Mouse (Mus musculus): ENCODE measurements around the gene Tdo2. TPM values are rescaled to one million over a fixed set of nuclear protein-coding genes. Genes with fewer than 3 reads are reported as not detected.
A peak's percentile ranks its signal among the peaks of the same experiment; 100 is the strongest.

Gene Tdo2
- total RNA-seq, 2 experiments from 2014 or later, result 1.0 to 1.2 TPM

- DNase-seq (ENCODE audit: low spot score in 2 of 2), result no peak
These were observed 31.1 kb downstream of the Tdo2 start for GRCm38 (mm10) chr3:81944851-81945393.

DNA sequence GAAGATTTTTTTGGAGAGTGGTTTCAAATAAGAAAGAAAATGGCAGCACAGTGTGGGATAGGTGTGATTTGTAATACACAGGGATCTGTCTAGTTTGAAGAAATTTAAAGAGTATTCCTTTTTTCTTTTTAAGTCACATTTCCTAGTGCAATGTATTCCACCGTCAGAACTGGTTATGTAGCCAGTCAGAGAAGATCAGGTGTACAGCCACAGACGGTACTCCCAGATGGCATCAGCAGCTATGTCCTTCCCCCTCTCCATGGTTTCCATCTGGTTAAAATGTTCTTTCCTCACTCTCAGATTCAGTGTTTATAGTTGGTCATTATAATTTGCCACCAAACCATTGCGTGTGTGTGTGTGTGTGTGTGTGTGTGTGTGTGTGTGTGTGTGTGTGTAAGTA lies 32.9 kb downstream of the Tdo2 start:
- no peak for DNase-seq (ENCODE audit: low spot score in 2 of 2)

DNA sequence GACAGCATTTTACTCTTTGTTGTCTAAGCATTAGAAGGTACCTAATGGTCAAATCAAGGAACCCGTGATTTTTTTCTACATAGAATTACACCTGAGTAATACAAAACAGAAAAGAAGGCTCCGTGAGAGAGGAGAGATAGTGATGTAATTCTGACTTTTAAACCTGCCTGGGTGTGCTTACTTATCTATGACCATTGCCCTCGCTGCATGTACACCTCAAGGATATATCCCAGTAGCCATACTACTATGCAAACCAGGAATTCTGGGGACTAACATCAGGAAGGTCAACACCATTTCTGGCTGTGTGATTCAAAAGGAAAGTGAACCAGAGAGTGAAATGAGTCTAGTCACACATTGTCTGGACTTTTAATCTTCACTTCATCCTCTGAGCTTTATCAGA lies 33.7 kb downstream of the Tdo2 start:
- DNase-seq (ENCODE audit: low spot score in 2 of 2), result no peak

- no peak for DNase-seq (ENCODE audit: low spot score in 2 of 2)
These were observed 37.1 kb downstream of the Tdo2 start for GRCm38 (mm10) chr3:81938924-81939323.

GRCm38 (mm10) chr3:81933348-81933747 lies 42.7 kb downstream of the Tdo2 start:
- DNase-seq (ENCODE audit: low spot score in 2 of 2), result no peak

DNA sequence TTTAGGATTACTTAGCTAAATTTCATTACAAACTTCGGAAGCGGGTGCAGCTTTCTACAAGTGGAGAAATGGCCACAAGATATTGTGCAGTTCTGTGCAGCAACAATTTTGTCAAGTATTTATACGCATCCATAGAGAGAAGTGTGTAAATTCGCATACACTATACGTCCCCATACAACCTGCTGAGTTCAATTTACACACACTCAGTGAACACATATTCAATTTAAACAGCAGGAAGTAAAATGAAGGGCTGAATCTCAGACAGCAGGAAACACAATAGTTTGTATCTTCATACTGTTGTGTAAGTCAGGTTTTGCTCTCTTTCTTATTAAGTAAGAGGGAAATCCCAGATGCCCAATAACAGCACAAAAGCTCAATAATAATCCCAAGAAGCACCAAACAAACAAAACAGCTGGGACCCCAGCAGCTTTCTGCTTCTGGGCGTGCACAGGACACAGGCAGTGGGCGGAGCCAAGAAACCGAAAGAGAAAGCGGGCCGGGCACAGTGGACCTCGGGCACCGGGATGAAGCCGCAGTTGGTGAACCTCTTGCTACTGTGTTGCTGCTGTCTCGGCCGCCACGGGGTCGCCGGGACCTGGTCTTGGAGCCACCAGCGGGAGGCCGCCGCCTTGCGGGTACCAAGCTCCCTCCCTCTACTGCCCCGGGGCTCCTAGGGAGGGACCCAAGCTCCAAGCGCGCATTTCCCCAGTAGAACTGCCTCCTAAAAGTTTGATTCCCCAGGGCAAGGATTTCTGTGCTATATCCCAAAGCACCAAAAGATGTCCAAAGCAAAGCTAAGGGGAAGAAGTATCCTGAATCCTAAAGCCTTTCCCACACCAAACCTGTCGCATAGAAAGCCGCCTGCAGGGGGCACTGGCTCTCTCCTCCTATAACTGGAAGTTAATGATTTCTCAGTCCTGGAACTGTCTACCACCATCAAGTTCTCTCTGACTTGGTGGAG lies 43.6 kb downstream of the Tdo2 start, which contains the start of gene Ctso:
Ctso (plus strand) TSS at position 461 of the 961 bp plus-strand sequence.
- DNase-seq (ENCODE audit: low spot score in 2 of 2), result peak; percentile 85 to 87

- DNase-seq (ENCODE audit: low spot score in 2 of 2), result no peak
These were observed 44.3 kb downstream of the Tdo2 start for GRCm38 (mm10) chr3:81931695-81932094.

GRCm38 (mm10) chr3:81929073-81929472 lies 46.9 kb downstream of the Tdo2 start:
- no peak for DNase-seq (ENCODE audit: low spot score in 2 of 2)

- DNase-seq (ENCODE audit: low spot score in 2 of 2), result no peak
These were observed 49.2 kb downstream of the Tdo2 start for GRCm38 (mm10) chr3:81926764-81927325.

DNA sequence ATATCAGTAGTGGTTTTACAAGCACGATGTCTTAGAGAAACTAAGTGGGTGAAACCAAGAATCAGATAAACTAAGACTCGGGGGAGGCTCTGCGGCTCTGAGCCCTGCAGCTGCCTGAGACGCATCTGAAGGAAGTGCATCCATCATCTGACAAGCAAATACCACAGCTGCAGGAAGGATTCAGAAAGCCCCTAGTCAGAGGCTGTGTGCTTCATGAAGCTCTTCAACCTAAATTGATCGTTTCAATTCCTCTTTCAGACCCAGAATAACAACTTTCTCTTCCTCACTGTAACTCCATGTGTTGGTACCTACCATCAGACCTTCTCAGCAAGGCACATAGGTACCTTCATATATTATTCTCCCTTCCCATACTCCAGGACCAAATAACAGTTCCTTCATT lies 50.1 kb downstream of the Tdo2 start:
- no peak for DNase-seq (ENCODE audit: low spot score in 2 of 2)

GRCm38 (mm10) chr3:81924931-81925330 lies 51.1 kb downstream of the Tdo2 start:
- peak; percentile 55 to 65 for DNase-seq (ENCODE audit: low spot score in 2 of 2)

- no peak for DNase-seq (ENCODE audit: low spot score in 2 of 2)
These were observed 53.1 kb downstream of the Tdo2 start for GRCm38 (mm10) chr3:81922910-81923309.

DNA sequence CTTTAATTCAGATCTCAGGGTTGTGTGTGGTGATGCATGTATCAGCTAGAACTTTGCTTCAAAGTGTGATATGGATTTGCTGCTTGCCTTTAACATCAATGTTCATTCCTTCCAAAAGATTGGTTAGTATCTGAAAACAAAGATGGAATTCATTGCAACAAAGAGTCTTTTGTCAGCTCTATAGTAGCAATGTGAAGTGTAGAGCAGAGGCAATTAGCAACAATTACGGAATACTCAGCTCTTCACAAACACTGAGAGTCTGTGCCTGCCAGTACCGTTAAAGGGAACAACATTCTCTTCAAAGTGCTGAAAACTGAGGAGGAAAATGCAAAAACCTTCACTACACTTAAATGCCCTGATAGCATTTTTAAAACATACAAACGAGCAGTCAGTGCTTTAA lies 56.3 kb downstream of the Tdo2 start:
- no peak for DNase-seq (ENCODE audit: low spot score in 2 of 2)

DNA sequence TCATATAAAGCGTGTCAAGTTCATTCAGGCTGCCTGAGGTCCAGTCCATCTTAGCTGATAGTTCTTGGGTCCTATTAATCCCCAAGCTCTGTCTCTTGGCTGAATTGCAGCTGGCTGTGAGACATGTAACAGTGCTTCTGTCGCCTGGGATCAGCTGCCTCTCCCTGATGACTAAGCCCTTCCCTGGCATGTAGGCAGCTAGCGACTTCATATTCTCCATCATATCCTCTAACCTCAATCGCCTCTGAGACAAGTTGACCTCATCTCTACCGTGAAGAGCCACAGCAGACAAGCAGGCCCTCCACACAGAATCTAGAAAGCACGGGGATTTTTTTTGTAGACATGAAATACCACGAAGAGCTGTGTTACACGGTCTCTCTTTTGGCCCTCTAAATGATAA lies 57.8 kb downstream of the Tdo2 start:
- DNase-seq (ENCODE audit: low spot score in 2 of 2), result no peak

DNA sequence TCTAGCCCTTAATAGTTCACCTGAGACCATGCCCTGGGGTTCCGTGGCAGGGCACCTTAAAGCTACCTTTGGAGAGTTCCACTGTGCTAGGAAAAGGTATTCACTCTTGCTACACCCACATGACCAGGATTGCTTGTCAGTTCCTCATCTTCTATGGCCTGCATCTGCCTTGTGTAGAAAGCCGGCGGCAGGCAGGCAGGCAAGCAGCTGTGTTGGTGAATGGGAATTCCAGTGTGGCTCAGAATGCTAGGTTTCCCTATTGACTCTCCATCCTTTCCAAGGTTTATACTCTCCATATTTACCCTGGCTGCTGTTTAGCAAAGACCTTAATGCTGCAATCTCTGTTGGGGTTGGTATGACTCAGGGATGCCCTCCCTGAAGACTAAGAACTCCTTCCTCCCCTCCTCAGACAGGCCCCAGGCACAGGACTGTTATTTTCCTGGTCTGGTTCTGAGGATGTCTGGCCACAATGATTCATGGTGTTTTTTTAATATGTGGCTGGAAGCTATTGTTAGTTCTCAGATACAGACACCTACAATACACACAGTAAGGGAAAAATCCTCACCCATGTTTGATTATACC lies 58.6 kb downstream of the Tdo2 start:
- no peak for DNase-seq (ENCODE audit: low spot score in 2 of 2)

DNA sequence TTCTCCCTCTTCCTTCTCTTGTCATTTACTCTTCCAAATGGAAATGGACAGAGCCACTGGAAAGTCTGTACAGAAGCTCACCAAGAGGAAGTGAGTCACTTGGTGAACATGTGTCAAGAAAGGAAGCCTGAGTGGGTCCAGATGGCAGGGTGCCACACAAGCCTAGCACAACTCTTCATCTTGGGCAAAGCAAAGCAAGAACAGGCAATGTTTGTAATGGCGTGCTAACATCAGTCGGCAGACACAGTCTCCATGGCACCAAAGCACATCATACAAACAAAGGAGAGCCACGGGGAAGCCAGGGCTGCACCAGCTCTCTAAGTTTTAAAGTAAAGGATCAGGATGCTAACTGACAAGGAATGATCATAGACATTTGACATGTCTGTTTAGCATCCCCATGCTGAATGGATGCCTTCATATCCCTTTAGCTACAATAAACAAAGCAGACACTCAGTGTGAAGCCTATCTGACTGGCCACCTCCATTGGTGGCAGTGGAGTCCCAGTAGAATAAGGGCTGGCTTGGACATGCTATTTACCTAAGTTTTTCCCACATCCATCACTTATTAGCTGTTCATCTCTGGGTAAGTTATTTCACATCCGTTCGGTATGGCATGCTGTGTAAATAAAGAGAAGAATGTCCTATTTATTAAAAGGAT lies 59.8 kb downstream of the Tdo2 start:
- DNase-seq (ENCODE audit: low spot score in 2 of 2), result peak; percentile 37 to 42

DNA sequence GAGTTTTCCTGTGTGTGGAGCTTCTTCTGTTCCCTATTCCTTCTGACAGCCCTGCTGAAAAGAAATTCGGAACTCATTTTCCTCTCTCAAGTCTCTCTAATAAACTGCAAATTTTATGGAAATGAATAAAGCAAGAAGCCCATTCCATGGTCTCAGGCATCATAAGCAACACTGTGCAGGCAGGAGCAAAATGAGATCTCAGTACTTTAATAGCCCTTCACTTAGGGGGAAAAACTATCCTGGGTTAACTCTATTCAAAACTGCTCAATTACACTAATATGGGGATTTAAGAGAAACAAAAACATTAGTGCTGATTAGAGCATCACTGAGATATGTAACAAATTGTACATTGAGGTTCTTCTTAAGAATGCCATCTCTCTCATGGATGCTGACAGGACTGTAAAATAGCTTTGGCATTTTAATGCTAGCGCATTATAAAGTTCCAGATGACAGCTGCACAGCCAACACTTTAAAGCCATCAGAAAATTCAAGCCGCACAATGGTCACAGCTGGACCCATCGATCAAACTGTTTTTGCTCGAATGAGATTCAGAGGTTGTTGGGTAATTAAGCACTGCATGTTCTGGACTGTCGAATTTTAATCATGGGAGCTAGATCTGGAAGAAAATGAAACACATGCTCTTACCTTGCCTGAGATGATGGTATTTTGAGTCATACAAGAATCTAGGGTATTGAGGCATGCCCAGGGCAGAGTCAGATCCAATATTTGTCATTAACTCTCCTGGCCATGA lies 65.5 kb downstream of the Tdo2 start:
- DNase-seq (ENCODE audit: low spot score in 2 of 2), result no peak
